Mouse (Mus musculus) spleen, postnatal 0 days (tissue): ENCODE measurements around the gene Olfr1489. TPM values are rescaled to one million over a fixed set of nuclear protein-coding genes. Genes with fewer than 3 reads are reported as not detected.

Experiments
- polyA plus RNA-seq: library from polyadenylated mRNA; unstranded; fragments of >200 nt; fragmentation: Nextera tagmentation; extraction: Ambion mirVana; gene quantifications from 2 replicates; pipeline ENCODE4 v1.2.1, GENCODE M21; 2015

Olfr1489 gene
- polyA plus RNA-seq = not detected in 2 replicates

GRCm38 (mm10) chr19:13631321-13631720, at the start of gene Olfr1489:
Olfr1489 (plus strand) TSS chr19:13631621.

GRCm38 (mm10) chr19:13583211-13583610, 48.2 kb upstream of the Olfr1489 start, which contains the start of gene Olfr1484:
Olfr1484 (plus strand) TSS chr19:13583511.

GRCm38 (mm10) chr19:13617075-13617474, 14.3 kb upstream of the Olfr1489 start, which contains the start of gene Olfr1487:
Olfr1487 (plus strand) TSS chr19:13617375.

GRCm38 (mm10) chr19:13650791-13651190, 19.4 kb downstream of the Olfr1489 start, which contains the start of gene Olfr1490:
Olfr1490 (plus strand) TSS chr19:13651091.

Other genes with a start within 250 kb of the Olfr1489 start
- not detected in 2 replicates for gene Olfr1469, start 223.8 kb upstream of the Olfr1489 start, polyA plus RNA-seq
- not detected in 2 replicates for gene Olfr1471, start 188.2 kb upstream of the Olfr1489 start, polyA plus RNA-seq
- gene Olfr1472, start 175.5 kb upstream of the Olfr1489 start, polyA plus RNA-seq = not detected in 2 replicates
- not detected in 2 replicates for gene Olfr1474, start 162.1 kb upstream of the Olfr1489 start, polyA plus RNA-seq
- not detected in 2 replicates for gene Olfr1475, start 151.4 kb upstream of the Olfr1489 start, polyA plus RNA-seq
- not detected in 2 replicates for gene Olfr1477, start 131.1 kb upstream of the Olfr1489 start, polyA plus RNA-seq
- gene Olfr1480, start 103.7 kb upstream of the Olfr1489 start, polyA plus RNA-seq = not detected in 2 replicates
- gene Olfr1484, start 48.1 kb upstream of the Olfr1489 start, polyA plus RNA-seq = not detected in 2 replicates
- gene Olfr1487, start 14.2 kb upstream of the Olfr1489 start, polyA plus RNA-seq = not detected in 2 replicates
- gene Olfr1490, start 19.5 kb downstream of the Olfr1489 start, polyA plus RNA-seq = not detected in 2 replicates
- gene Olfr1491, start 65.6 kb downstream of the Olfr1489 start, polyA plus RNA-seq = not detected in 2 replicates
- not detected in 2 replicates for gene Olfr1493-ps1, start 91.7 kb downstream of the Olfr1489 start, polyA plus RNA-seq
- gene Olfr1494, start 108.1 kb downstream of the Olfr1489 start, polyA plus RNA-seq = not detected in 2 replicates
- not detected in 2 replicates for gene Olfr1495, start 133.0 kb downstream of the Olfr1489 start, polyA plus RNA-seq
- gene Olfr1496, start 146.3 kb downstream of the Olfr1489 start, polyA plus RNA-seq = not detected in 2 replicates
- not detected in 2 replicates for gene Olfr1497, start 166.6 kb downstream of the Olfr1489 start, polyA plus RNA-seq
- gene Olfr1499, start 187.8 kb downstream of the Olfr1489 start, polyA plus RNA-seq = not detected in 2 replicates
- not detected in 2 replicates for gene Olfr1500, start 198.9 kb downstream of the Olfr1489 start, polyA plus RNA-seq
- not detected in 2 replicates for gene Olfr1501, start 219.1 kb downstream of the Olfr1489 start, polyA plus RNA-seq
- not detected in 2 replicates for gene Olfr1502, start 230.2 kb downstream of the Olfr1489 start, polyA plus RNA-seq